Mouse (Mus musculus) cortical plate, adult 2 months (tissue): ENCODE data around the gene Klf6.
A peak's percentile ranks its signal among the peaks of the same experiment; 100 is the strongest.

Experiments used
- CTCF ChIP-seq: fragments of 200-500 bp; IDR thresholded peaks from 2 replicates; pipeline ENCODE4 v1.5.1; 2011; ENCODE audit warnings: mild to moderate bottlenecking, control low read depth, low read length; ENCODE audit not compliant: insufficient read depth; ENCODE audit errors: extremely low read depth
- POLR2A ChIP-seq: fragments of 200-500 bp; IDR thresholded peaks from 2 replicates; pipeline ENCODE4 v1.6.1; 2011; ENCODE audit warnings: mild to moderate bottlenecking, low read length, control low read depth; ENCODE audit not compliant: insufficient read depth; ENCODE audit errors: extremely low read depth

GRCm38 (mm10) chr13:5871414-5871813, 10.1 kb downstream of the Klf6 start:
- no peak for TF ChIP-seq CTCF
- 0 out of 2 replicates have a peak, but pooled peaks have one; percentile 23 for TF ChIP-seq POLR2A
